Mouse (Mus musculus) heart, adult 8-10 months (tissue): ENCODE data around the gene Kcnk5. TPM values are rescaled to one million over a fixed set of nuclear protein-coding genes. Genes with fewer than 3 reads are reported as not detected.

ENCODE experiments used
- DNase-seq: peaks from one replicate; pipeline ENCODE4 v3.0.0; 2022; ENCODE audit warnings: low spot score
- total RNA-seq, 4 experiments: library from RNA; stranded (reverse); gene quantifications; 2 replicates each; pipeline ENCODE4 v1.2.4; 2022

Gene Kcnk5
- total RNA-seq, 4 experiments from 2014 or later = 0.52 to 1.3 (median 0.75) TPM

DNA sequence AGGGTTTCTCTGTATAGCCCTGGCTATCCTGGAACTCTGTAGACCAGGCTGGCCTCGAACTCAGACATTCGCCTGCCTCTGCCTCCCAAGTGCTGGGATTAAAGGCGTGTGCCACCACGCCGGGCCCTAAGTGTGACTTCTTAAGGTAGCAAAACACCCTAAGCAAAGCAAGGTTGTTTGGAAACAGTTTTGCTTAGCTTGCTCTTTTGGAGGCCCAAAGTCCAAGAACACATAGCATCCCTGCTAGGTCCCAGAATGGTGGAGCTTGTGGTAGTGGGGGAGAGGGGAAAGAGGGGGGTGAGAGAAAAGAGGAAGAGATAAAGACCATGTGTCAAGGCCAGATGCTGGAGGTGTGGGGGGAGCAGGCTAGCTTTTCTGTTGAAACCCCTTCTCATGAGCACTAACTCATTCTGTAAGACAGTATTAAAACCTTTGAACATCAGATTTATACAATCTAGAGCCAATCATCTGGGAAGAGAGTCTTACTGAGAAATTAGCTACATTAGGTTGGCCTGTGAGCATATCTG, 21.1 kb upstream of the Kcnk5 start:
- no peak for DNase-seq

DNA sequence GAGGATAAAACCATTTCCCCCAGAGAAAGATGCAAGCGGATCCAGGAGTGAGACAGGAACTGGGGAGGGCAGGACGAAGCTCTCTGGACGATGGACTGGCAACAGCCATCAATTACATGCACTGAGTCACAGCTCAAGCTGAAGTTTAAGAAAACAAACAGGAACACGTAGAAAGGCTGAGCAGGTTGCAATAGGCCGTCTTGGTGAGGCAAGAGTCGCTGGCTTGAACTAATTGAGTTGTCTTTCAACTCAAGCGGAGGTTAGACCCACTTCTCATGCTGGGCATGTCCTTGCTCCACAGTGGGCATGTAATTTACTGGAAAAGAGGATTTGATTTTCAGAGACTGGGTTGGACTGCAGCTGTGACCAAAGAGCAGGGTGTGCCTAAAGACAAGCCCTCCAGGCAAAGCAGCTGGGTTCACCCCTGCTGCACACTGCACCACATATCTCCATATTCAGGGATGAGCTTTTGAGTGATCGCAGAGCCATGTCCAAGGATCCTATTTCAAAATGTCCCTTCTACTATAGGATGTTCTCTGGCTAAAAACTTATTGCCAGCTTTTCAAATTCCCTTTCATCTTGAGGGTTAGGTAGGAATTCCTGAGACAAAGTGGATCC, 19.6 kb upstream of the Kcnk5 start:
- no peak for DNase-seq

DNA sequence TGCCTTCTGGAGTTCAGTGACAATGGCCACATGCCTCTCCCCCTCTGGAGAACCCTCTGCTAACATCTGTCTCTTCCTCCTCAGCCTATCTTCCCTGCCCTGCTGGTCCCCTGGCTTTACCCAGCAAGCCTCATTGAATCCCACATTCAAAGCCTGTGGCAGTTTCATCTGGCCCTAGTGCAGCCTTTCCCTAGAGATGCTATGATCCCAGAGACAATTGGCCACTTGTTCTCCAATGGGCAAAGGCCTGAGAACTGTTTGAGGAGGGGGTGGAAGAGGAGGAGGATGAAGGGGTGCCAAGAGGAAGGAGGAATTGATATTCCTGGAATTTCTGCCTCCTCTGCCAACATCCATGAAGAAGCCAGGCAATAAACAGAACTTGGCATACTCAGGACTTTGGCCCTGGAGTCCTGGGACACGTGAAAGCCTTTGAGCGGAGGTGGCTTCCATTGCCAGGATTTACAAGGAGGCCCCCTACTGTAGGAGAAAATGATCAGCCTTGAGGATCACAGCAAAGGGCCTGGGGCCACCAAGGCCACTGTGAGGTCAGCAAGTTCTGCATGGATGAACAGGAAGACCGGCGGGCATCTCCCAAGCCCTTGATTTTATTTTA, 11.6 kb upstream of the Kcnk5 start:
- DNase-seq = no peak

DNA sequence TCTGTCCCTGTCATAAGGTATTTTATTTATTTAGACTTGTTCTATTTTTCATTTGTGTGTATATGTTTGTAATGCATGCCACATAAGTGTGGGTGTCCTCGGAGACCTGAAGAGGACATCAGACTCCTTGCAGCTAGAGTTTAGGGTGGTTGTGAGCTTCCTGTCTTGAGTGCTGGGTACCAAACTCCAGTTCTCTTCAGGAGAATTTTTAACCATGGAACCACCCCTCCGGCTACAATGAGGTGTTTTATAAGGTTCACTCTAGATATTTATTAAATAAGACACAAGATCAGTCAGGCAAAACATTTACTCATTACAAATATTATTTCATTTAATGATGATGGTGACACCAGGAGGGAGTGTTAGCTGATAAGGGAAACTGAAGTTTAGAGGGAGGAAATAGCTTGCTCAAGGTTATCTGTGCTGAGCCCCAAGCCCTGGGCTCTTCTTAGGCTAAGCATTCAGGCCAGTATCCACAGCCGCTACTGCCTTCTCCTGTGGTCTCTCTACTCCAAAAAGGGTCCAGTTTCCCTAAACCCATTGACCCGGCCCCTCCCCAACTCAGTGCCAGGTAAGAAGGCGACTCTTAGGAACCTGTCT, 9.6 kb upstream of the Kcnk5 start:
- no peak for DNase-seq

DNA sequence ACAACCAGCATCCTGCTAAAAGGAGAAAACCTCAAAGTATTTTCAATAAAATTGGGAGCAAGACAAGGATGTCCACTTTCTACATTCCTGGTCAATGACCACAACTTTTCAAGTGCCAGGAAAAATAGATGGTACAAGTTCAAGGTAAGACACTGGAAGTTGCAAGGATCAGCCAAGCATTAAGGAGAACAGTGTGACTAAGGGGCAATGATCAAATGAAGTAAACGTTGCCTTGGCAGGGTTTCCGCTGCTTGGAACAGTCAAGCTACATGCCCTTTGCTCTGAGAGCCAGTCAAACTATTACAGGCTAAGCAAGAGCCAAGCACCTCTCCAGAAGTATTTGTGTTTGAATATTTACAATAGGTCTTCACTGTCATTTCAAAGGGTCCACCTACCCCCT, 8.1 kb upstream of the Kcnk5 start:
- no peak for DNase-seq

DNA sequence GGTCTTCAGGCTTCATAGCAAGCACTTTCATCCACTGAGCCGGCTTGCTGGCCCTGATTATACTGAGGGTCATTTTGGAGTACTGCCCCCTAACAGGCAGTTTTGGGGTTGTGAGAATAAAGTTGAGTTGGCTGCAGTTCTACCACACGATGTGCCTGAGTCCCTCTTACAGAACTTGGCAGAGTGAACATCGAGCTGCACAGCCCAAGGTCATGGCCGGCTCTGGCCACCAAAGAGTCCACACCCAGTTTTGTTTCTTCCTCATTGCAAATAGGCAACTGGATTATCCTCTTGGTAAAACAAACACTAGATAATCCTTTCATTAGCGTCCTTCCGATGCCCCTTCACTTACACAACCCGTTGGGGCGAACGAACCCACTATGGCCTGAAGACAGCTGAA, 3.8 kb upstream of the Kcnk5 start:
- DNase-seq = no peak

DNA sequence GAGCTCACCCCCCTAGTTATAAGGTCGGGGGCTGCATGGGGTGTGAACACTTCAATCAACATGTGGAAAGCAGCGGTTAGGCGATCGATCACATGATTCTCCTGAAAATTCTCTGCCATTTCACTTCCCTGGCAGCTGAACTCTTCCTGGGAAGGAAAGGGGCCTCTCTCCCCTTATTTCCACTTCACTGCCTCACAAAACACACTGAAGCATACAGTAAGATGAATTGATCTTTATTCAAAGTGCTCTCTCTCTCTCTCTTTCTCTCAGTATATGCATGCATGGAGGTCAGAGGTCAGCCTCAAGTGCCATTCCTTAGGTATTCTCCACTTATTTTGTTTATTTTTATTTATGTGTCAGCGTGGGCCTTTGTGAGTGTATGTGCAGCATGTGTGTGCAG, 2.1 kb upstream of the Kcnk5 start:
- DNase-seq = no peak

DNA sequence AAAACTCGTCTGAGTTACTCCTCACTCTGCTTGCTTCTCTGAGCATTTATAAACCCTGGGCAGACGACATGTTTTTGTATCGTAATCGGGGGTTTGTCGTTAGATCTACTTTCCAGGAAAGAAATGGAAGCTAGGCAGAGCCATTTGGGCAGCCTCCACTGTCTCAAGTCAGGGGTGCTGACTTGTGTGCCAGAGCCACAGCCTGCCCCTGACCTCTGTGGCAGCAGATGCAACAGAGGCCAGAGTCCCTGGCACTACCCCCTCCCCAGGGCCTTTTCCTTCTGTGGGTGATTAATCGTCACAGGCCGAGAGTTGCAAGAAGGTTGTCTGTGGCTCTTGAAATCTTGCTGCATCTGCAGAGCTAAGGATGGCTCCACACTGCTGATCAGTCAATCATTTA, 987 bp upstream of the Kcnk5 start:
- no peak for DNase-seq

DNA sequence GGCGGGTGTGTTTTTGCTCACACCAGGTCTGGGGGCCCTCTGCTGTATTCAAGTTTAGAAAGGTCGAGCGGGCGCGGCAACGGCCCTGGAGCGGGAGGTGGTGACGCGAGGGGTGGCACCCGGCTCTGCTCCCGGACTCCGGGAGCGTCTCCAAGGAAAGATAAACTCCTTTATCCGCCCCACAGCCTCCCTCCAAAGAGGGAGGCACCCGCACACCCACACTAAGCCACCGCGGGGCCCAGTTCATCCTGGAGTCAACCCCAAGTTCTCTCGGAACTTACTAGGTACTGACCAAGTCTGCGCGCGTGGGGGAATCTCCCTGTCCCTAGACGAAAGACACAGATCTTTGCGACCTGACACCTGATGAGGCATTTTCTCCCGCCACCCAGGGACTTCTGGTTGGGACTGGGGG, 852 bp downstream of the Kcnk5 start:
- DNase-seq = no peak

DNA sequence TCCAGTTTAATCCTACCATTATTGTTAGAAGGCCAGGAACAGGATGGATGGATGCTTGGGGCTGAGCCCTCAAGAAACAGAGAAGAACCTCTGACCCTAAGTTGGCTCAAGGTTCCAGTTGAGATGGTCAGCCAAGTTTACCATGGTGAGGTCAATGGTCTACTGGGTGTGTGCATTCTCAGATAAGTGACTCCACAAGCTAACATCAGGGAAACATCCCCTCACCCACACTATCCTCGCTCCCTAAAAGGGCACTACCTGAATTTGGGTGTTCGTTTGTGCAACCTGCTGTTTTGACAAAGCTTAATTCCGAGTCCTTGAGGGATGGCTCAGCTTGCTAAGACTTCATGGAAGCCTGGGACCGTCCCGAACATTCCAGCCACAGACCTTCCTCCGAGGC, 1.3 kb downstream of the Kcnk5 start:
- no peak for DNase-seq

DNA sequence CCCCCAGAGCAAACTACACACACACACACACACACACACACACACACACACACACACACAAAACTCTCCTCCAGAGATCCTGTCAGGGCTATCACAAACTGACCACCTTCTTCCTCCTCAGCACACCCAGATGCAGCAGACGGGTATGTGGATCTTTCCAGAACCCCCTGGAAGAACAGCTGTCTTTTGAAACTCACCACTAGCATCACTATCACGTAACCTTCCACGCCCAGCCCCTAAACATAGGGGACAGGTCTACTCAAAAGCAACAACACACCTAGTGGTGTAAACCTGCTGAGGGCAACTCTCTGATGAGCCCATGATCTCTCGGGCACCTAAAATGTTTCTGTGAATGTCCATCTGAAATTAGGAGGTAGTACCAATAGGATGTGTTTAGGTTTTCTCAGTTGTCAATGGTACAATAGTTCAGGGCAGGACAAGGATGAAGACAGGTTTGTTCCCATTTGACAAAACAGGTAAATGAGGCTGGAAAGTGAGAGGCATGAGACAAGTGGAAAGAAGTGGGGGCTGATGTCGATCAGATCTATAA, 1.8 kb downstream of the Kcnk5 start:
- no peak for DNase-seq

DNA sequence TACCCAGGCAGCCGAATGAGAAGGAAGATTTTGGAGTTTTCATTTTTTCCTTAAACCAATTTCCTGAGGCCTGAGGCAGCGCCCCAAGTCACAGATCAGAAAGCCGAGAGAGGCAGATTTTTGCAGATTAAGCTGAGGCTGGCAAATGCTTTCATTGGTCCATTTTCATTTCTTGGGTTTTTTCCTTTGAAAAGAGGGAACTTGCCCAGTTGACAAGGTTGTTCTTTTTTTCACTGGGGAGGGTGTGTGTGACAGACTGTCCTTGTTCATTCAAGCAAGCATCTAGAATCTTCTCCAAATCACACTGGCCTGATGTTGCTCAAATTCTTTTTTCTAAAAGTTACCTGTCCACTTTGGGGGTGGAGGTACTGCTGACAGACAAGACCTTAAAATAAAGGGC, 2.5 kb downstream of the Kcnk5 start:
- DNase-seq = peak; percentile 24

DNA sequence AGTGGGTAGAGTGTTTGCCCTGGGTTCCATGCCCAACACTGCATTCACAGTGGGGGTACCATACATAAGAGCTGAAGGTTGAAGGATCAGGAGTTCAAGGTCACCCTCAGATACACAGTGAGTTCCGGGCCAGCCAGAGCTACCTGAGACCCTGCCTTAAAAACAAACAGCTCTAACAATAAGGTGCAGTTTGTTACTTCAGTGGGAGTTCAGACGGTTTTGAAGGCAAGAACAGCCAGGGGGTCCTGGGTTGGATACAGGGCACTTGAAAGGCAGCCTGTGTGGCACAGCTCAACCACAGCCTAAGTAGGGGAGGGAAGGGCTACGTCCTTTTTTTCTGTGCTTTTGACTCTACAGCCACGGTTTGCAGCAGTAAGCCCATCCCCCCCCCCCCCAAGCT, 3.0 kb downstream of the Kcnk5 start:
- DNase-seq = no peak

DNA sequence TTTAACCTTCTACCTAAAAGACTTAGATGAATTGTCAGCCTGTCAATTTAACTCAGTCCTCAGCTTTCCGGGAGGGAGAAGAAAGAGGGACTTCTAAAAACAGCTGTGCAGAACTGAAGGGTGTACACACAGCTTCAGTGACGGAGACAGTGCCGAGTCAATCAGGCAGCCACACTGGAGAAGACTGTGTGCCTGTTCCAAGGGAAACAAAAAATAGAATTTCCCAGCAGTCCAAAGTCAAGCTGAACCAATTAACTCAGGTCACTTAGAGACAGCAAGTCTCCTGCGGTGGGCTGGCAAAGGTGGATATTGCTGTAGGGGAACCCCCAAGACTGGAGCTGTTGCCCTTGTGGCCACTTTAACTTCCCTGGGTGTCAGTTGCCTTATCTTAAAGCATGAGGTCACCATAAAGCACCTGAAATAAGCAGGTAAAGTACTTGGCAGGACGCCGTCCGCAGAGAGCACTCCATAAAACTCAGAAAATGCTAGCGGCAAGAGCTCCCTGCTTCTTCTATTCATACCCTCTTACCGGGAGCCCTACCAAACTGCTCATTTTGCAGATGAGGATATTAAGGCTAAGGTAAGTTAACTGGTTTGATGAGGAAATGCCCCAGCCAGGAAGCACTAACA, 4.0 kb downstream of the Kcnk5 start:
- DNase-seq = no peak

DNA sequence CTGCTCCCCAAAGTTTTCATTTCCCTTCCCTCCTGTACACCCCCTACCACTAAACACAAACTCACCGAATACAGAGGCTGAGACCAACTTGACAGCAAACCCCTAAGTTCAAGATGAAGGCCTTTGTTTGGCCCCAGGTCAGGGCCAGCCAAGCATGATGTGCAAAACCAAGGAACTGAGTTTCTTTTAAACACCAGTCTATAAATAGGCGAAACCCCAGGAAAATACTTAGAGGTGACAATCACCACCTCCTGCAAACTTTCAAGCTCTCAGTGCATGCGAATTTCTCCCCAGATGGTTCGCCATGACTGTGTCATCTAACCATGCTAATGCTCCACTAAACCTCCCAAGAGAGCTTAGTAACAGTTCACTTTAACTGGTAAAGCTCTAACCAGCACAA, 5.9 kb downstream of the Kcnk5 start:
- DNase-seq = no peak

DNA sequence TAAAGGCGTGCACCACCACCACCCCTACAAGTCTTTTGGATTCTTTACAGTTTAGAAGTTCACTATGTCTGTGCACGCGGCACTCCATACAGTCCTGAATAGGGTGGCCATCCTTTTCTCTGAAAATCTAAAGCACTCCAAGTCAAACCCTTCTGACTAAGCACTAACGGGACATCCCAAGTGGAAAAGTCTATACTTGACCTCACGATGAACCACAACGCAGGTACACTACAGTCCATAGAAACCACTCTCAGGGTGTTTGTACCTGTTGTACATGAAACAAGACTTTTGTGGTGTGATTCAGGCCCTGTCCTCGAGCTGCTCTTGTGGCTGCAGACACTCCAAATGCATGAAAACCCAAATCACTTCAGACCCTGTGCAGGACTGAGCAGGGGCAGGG, 6.5 kb downstream of the Kcnk5 start:
- DNase-seq = no peak

DNA sequence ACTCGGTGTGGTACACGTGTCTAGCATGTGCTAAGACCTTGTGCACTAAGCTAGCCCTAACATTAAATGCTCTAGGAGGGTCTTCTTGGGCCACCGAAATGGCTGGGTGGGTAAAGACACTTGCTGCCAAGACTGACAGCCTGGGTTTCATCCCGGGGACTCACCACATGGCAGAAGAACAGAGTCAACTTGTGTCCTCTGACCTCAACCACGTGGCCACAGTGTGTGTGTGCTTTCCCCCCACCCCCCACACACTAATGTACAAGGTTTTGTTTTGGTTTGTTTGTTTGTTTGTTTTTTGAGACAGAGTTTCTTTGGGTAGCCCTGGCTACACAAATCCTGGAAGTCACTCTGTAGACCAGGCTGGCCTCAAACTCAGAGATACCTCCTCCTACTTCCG, 6.9 kb downstream of the Kcnk5 start:
- no peak for DNase-seq

DNA sequence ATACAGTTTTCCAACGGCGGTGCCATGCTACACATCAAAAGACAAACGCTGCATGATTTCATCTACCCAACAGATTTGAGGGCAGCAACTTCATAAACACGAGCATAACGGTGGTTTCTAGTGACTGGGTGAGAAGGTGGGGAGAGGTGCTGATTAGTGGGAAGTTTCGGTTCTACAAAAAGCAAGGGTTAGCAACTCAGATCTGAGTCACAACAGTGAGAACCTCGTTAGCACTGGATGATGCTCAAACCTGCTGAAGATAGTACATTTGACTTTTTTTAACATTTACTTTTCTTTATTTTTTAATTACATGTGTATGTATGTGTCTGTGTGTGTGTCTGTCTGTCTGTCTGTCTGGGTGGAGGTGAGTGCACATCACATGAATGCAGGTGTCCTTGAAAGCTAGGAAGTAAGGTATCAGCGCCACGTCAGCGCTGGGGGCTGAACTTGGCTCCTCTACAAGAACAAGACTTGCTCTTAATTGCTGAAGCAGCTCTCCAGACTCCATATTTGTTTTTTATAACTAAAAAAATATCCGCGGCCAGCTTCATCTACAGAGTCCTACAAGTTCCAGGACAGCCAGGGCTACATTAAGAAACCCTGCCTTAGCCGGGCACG, 7.6 kb downstream of the Kcnk5 start:
- no peak for DNase-seq

DNA sequence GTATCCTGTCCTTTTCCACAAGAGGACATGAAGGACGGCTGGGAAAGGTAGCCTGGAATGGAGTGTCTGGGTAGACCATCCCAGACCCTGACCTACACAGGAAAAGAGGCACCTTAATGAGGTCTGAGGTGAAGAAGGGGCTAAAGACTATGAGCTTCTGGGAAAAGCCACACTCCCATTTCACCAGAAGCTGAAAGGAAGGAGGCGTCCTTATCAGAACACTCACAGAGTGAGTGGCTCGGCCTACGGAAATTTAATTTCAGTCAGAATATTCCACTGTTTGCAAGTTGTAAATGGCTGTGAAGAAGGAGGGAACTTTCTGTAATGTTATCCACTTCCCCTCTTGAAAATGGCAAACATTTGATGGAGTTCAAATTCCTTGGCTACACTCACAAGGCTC, 8.7 kb downstream of the Kcnk5 start:
- DNase-seq = no peak

DNA sequence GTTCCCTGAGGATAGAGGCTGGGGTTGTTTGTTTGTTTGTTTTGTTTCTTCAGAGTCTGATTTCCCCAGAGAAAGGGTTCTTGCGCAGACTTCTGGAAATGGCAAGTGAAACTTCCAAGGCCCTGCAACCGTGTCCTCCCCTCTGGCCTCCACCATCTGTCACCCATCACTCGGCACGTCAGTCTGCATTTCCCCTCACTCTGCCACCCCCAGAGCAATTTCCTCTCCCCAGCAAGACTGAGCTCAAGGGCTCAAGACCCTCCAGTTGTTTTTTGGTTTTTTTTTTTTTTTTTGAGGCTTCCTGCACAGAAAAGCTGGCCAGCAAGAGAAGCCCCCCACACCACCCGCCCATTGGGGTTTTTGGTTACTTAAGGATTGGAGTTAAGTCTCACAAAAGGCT, 9.1 kb downstream of the Kcnk5 start:
- DNase-seq = no peak

DNA sequence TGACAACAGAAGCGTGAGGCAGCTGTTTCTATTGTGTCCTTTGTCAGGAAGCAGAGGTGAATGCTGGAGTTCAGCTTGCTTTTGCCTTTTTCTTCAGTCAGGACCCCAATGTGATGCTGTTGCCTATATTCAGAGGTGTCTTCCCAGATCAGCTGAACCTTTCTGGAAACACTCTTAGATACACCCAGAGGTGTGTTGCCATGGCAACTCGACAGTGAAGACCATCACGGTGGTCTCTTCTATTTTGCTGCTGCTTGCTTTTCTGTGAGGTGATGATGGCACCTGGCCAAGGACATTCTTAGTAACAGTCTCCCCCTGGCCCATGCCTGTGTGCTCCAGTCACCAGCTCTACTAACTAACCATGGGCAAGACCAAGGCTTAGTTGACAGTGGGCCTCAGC, 9.8 kb downstream of the Kcnk5 start:
- no peak for DNase-seq

DNA sequence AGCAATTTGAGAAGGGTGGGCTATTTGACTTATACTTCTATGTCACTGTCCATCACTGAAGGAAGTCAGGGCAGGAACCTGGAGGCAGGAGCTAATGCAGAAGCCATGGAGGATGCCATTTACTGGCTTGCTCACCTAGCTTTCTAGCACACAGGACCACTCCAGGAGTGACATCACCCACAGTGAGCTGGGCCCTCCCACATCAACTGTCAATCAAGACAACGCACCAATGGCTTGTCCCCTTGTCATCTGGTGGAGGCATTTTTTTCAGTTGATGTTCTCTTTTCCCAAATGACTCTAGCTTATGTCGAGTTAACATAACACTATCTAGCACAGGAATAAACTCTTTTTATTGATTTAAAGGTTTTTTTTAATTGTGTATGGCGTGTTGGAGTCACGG, 12.4 kb downstream of the Kcnk5 start:
- DNase-seq = no peak
